Mouse (Mus musculus) R1 (cell line): ENCODE measurements around the gene Zfp459.
A peak's percentile ranks its signal among the peaks of the same experiment; 100 is the strongest.
"Not testable (repeated sequence)": the region's sequence is repeated elsewhere in the genome, so short reads cannot be mapped to it uniquely, and the experiment has no call there.

Experiments
- DNase-seq: peaks from one replicate; pipeline ENCODE4 v3.0.0-alpha.2; 2018; ENCODE audit warnings: low read depth, low spot score

The Zfp459 gene

DNA sequence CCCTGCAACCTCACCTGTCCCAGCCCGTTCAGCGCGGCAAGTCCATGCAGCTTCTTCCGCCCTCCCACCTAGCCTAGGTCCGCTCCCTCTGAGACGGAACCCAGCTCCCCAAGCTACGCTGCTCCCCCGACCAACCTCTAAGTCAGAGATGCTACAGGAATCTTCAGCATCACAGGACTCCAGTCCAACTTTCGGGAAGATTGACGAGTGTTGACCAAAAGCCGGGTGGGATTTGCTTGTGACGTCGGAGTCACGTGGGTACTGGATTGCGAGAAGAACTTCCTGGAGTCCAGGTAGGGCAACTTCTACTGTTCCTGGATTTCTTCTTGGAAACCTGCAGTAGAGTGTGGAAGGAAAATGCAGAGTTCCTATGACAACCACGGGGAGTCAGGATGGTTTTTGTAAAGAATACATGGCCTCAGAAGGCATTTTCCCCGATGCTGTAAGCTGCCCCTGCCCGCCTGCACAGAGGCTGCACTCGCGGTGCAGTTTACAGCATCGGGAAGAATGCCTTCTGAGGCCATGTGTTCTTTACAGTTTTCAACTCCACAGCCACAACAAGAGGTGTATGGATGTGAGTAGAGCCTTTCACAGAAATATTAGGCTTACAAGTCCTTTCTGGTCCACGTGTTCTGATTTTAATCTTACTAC lies at the start of gene Zfp459:
Gene Zfp459, minus strand, starts transcription at position 212 of the 651 bp plus-strand sequence.
- peak; percentile 87 for DNase-seq

DNA sequence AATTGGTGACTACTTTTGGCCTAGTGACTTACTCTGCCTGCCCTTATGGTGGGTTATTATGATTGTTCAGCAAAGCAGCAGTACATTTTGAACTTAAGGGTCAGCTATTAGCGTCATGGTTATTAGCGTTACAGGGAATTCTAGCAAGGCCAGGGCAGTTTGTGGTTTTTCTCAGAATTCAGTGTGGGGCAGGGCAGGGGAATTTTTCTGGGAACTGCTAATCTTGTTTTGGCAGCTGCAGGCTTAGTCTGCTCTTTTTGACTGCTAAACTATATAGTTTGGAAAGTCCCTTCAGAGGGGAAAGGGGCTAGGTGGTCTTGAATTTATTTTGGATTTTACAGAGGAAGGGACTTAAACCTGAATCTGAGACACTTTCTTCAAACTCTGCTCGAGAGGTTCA lies 48.1 kb upstream of the Zfp459 start:
- DNase-seq, result no peak

DNA sequence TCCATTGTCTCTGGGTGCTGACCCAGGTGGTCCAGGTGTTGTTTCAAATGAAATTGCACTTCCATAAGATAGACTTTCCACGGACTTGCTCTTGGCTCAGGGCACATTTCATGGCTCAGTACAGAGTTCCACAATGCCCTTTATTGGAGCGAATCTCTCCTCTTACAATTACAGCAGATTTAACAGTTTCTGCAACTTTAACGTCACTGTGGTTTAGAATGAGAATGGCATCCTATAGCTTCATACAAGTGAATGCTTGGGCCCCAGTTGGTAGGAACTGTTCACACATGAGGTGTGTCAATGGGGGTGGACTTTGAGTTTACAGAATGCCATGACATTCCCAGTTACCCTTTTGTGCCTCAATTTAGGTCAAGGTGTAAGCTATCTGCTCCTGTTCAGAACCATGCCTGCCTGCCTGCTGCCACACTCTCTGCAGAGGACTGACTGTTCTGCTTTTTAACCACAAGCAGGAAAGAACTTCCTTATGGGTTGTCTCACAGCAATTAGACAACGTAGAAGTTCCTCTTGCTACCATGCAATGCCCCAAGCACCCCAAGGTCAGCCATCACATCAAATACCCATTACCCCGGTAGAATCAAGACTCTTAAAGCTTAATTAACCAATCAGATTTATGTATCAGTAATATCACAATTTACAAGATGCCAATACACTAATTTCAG lies 42.4 kb upstream of the Zfp459 start:
- DNase-seq, result not testable (repeated sequence)

DNA sequence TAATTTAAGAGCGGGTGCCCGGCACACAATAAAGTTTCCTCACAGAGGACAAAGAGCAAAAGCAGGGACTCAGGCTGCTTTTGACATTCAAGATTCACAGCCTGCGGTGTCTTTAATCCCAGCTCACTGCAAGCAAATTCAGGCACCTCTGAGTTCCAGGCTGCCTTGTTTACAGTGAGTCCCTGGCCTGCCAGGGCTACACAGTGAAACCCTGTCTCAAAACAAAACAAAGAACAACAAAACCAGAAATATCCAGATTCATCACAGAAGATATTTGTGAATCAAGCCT lies 30.7 kb upstream of the Zfp459 start:
- no peak for DNase-seq

DNA sequence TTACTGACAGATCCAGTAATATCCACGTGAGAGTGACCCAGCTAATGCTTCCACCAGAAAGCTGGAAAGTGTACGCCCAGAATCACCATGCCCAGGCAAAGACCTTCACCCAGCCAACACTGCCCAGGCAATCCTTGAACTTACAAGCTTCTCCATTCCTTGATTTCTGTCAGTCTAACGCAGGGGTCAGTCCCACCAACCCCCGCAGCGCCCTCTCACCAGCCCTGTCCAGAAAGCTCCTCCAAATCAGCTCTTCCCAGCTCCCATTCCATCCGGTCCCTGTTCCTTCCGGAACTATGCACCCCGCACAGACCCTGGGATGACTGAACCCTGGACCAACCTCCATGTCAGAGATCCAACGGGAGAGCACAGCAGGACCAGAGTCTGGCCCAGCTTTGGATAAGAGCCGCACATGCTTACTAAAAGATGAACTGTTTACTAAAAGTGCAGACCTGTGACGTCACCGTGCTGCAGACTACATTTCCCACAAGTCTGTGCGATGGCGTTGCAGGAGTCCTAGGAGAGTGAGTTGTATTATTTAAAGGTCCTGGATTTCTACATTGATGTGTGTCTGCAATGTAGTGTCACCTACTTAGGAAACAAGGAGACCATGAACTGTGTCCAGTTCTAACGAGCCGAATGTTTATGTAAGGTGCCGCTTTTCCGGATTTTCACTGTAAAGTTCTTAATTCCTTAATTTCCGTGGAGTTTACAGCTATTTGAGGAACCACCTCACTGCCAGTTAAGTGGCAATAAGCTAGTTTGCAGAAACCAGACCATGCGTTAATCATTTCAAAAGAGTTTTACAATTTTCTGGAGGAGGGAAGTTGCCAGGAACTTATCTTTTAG lies 30.2 kb upstream of the Zfp459 start, which contains the start of gene Zfp874a:
Gene Zfp874a, minus strand, starts transcription at position 453 of the 849 bp plus-strand sequence.
- DNase-seq, result peak; percentile 88

DNA sequence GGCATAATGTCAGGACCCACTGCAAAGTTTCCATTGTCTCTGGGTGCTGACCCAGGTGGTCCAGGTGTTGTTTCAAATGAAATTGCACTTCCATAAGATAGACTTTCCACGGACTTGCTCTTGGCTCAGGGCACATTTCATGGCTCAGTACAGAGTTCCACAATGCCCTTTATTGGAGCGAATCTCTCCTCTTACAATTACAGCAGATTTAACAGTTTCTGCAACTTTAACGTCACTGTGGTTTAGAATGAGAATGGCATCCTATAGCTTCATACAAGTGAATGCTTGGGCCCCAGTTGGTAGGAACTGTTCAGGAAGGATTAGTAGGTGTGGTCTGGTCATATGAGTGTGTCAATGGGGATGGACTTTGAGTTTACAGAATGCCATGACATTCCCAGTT lies 15.9 kb upstream of the Zfp459 start:
- DNase-seq, result not testable (repeated sequence)

DNA sequence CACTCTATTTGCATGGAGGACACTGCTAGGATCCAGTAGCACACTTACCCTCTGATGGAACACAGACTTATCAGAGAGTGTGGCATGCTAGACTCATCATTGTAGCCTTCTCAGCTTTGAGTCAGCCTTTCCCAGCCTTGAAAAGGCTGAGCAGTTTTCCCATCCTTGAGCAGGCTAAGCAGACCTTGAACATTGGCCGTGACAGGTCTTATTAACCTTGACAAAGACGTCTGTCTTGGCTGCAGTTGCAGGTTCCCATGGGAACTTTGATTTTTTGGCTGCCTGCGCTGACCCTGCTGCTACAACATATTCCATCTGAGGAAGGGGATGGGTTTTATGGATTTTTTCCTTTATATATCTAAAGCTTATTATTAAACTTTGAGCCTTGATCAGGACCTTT lies 6.9 kb upstream of the Zfp459 start:
- peak; percentile 36 for DNase-seq

DNA sequence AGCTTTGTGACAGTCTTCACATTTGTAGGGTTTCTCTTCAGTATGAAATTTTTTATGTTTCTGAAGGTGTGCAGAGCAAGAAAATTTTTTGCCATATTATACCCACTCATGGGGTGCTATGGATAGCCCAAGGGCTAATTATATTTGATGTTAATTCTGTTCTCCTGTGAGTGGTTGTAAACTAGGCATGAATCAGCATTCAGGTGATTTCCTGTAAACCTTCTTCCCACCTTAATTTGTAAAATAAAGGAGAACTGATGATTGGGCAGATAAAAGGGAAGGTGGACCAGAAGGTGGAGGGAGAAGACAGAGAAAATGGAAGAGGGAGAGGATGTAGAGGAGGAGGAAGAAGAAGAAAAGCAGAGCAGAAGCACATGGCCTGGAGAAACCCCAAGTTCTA lies 4.5 kb upstream of the Zfp459 start:
- peak; percentile 60 for DNase-seq

DNA sequence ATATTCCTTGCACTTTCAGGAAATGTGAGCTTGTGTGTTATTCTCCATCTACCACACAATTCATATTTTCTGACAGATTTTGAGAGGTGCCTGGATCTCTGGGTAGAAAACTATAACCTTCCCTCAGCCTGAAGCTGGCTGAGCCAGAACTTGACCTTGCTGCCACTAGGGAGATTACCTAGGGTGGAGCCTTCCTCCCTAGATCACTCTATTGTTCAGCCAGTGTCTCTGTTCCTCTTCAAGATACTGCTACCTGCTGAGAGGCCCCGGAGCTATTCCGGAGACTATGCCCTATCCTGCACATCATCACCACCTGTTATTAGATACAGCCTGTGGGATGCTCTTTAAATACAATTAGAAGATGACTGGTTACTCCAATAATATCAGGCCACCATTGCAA lies 1.3 kb upstream of the Zfp459 start:
- DNase-seq, result not testable (repeated sequence)

DNA sequence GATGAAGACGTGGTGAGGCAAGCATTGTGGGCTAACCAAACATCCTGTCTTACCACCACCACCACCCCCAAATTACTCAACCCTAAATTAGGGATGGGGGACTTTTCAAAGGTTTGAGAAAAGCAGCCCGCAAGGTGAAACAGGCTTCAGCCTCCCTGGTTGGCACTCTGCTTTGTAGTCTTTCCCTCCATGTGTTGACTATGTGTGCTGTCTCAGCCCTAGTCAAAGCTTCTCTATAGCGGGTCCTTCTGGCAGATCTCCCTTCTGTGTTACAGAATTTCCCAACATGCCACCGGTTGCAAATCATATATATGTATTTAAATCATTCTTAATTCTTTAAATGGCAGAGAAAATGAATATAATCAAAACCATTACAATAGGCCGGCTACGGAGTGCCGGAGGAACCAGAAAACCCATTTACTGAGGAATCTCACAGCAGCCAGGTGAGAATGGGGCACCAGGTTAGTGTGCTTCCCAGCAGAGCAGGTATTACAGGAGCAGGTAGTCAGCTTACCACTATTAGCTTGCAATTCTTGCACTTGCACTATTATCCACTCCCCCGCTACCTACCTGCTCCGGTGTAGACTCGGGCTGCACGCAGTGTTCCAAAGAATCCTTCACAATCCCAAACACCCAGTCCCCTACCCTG lies 536 bp downstream of the Zfp459 start:
- no peak for DNase-seq

DNA sequence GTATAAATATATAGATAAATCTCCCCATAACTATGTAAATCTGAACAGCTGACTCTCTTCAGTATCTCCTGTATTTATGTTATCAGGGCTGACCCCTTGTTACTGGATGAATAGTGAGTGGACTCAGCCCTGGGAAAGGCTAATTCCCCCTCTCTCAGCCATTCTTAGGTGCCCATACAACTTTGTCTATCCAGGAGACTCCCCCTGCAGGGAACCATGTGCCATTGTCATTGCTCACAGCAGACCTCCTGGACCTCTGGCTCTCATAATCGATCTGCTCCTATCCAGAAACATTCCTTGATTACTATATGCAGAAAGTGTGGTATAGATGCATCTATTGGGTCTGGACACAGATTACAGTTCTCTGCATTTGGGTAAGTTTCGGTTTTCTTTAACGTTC lies 4.4 kb downstream of the Zfp459 start:
- DNase-seq, result peak; percentile 59

DNA sequence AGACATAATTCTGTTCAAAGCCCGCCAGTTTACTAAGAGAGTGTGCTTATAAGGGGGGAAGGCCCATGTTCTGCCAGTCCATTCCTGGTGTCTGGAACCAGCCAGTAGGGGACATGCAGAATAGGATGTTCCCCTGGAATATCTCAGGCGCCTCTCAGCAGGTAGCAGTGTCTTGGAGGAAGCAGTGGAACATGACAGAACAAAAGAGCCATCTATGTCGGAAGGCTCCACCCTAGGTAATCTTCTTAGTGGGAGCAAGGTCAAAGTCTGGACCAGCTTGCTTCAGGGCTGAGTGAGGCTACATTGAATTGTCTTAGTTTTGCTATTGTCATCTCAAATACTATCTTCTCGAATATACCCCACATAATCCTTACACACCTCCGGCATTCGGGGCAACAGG lies 5.5 kb downstream of the Zfp459 start:
- peak; percentile 94 for DNase-seq

DNA sequence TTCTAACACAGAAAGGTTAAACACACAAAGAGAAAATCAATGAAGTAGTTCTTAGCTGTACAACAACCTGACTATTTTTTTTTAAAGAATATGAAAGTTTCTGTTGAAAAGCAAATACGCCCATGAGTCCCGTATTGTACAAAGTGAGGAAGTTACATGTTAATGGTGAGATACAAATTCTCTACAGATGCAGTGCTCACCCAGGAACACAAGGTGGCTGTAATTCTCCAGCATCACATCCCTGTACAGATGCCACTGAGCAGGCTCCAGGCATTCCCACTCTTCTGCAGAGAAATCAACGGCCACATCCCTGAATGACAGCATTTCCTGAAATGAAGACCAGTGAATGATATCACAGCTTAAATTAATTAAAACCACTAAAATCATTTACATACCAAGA lies 7.6 kb downstream of the Zfp459 start:
- DNase-seq, result peak; percentile 8

DNA sequence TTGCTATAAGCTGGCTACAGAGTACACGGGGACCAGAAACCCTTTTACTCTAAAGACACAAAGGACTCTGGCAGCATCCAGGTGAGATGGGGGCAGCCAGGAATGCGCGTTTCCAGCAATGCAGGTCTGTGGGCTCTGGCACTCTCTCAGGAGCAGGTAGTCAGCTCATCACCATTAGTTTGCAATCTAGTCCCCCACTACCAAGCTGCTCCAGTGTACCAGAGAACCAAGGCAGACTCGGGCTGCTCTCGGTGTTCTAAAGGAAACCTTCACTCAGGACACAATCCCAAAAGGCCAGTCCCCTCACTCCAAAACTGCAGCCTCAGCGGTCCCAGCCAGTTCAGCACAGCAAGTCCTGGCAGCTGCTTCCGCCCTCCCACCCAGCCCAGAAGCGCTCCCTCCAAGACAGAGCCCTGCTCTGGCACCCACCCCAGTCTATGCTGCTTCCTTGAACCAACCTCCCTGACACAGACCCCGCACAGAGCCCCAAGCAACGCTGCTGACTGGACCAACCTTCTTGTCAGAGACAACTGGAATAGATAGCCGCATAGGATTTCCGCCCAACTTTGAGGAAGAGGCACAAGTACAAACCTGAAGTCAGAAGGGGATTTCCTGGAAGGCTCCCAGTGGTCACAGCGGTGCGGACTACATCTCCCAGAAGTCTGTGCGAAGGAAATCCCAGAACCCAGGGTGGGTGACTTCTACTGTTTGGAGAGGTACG lies 21.9 kb downstream of the Zfp459 start, which contains the start of gene Zfp429:
Gene Zfp429, minus strand, starts transcription at position 637 of the 721 bp plus-strand sequence.
- DNase-seq, result peak; percentile 55

DNA sequence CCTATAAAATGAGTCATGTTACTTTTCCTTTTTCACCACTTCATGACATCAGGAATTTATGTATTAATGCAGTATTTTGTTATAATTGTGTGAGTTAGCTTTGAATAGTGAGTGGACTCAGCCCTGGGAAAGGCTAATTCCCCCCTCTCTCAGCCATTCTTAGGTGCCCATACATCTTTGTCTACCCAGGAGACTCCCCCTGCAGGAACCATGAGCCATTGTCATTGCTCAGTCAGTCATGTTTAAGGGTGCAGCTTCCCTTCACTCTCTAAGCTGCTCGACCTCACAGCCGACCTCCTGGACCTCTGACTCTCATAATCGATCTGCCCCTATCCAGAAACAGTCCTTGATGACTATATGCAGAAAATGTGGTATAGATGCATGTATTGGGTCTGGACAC lies 45.0 kb downstream of the Zfp459 start:
- not testable (repeated sequence) for DNase-seq

DNA sequence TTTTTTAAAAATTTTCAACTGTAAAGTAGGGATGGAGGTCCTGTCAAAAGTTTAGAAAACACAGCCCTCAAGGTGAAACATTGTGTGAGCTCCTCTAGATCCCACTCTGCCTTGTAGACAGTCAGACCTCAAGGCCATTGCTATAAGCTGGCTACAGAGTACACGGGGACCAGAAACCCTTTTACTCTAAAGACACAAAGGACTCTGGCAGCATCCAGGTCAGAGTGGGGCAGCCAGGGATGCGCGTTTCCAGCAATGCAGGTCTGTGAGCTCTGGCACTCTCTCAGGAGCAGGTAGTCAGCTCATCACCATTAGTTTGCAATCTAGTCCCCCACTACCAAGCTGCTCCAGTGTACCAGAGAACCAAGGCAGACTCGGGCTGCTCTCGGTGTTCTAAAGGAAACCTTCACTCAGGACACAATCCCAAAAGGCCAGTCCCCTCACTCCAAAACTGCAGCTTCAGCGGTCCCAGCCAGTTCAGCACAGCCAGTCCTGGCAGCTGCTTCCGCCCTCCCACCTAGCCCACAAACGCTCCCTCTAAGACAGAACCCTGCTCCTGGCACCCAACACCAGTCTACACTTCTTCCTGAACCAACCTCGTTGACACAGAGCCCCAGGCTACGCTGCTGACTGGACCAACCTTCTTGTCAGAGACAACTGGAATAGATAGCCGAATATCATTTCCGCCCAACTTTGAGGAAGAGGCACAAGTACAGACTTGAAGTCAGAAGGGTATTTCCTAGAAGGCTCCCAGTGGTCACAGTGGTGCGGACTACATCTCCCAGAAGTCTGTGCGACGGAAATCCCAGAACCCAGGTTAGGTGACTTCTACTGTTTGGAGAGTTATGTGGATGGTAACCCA lies 45.9 kb downstream of the Zfp459 start, which contains the start of the genes Gm28041 and Zfp456:
Gene Gm28041, minus strand, starts transcription at position 684 of the 862 bp plus-strand sequence.
Gene Zfp456, minus strand, starts transcription at position 761 of the 862 bp plus-strand sequence.
- peak; percentile 85 for DNase-seq

DNA sequence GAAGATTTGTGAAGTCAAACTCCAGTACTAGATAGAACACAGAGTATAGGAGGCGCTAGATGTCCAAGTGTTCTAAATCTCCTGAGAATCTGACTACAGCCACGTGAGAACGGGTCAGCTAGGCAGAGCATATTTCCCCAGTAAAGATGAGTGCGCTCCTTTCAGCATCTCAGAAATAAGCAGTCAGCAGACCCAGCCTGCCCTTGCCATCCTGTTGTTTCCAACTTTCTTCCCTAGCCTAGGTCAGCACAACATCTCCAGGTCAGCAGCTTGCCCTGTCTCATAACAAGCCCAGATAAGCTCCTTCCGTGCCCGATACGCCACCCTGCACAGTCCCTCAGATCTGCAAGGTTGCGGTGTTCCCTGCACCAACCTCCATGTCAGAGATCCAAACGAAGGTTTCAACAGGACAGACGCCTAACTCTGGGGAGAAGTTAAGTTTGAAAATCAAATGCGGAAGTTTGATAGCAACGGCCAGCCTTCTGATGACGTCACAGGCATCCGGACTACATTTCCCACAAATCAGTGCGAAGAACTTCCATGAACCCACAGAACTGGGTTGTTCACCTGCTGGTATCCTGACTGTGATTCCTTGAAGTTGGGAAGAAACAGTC lies 61.0 kb downstream of the Zfp459 start, which contains the start of the genes Gm28044 and Zfp953:
Gene Gm28044, minus strand, starts transcription at position 406 of the 614 bp plus-strand sequence.
Gene Zfp953, minus strand, starts transcription at position 475 of the 614 bp plus-strand sequence.
- peak; percentile 90 for DNase-seq
